Mouse (Mus musculus): ENCODE measurements at regions not wholly inside any gene's neighbourhood (a gene's known extent, or its start where the extent isn't known, plus 50 kb on each side); places are given as distances from the start of the nearest gene placed in this dataset.

DNA sequence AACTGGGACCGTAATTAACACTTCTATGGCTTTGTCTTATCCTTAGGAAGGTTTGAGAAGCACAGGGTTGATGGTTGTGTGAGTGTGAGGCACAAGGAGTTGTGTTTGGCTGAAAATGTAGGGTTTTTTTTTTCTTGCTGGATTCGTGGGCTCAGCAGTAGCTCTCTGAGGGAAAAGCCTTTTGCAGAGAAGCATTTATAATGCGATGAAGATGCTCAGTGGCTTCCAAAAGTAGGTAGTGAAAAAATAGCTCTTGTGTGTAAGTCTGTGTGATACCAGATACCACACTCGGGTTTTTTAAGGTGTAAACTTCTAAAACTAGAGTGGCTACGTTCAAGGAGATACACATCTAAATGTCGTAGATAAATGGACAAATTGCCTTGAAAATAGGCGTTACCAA lies 149.1 kb upstream of the 4933402D24Rik start:
- no peak for DNase-seq

DNA sequence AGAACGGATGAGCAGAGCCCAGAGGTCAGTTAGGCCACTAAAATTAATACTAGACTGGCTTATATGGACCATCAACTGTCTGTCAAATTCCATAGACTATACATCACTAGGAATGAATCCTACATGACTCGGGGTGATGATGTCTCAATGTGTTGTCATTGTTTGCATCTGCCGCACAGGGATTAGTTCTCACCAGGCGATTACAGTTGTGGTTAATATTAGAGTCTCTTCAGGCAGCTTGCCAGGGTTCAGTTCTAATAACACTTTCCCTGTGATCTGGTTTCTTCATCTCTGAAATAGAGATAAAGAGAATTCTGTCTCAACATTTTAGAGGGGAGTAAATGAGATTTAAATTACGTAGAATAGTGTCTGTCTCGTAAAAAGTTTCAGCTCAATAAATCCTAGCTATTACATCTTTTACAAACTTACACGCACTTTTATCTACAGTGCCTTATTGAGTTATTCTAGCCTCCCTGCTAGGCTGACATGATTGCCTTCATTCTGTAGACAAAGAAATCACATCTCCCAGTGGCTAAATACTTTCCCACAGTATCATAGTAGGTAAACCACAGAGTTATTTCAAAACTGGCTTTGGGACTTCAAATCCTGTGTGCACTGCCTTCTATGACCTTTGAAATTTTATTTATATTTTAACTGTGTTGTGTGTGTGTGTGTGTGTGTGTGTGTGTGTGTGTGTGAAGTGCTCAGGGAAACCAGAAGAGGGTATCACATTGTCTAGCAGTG lies 148.0 kb upstream of the 4933402D24Rik start:
- DNase-seq = no peak

- DNase-seq = no peak
These were observed 141.7 kb upstream of the 4933402D24Rik start for GRCm38 (mm10) chr1:63910765-63911164.

DNA sequence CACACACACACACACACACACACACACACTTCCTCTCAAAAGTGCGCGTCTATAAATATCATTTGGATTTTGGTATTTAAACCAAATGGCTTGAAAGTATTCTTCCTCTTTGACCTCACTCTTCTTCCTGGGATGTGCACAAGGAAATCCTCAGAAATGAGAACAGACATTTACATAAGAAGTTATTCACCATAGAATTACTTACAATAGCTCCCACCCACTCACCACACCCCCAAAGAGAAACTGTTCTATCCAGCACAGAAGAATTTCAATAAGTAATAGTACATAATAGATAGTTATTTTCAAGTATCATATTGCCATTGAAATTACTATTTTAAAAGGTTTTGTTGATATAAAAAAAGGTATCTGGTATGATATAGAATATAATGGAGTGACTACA lies 140.1 kb upstream of the 4933402D24Rik start:
- DNase-seq = no peak

- DNase-seq = no peak
These were observed 134.6 kb upstream of the 4933402D24Rik start for GRCm38 (mm10) chr1:63903620-63904019.

DNA sequence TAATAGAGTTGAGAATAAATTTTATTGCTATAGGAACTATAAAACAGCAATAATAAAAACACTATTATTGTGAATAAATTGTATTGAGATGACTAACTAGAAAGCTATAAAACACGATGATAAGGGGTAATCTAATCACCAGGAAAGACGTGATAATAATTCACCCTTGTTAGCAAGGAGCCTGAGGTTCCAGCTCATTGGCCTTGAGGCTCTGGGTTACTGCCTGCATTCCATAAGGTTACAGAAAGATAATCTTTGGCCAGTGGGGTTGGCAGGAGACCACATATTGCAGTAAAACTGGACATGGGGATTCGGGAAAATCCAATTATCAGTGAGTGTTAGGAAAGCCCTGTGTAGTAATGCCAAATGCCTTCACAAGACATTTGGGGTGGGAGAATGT lies 134.1 kb upstream of the 4933402D24Rik start:
- no peak for DNase-seq

- no peak for DNase-seq
These were observed 133.3 kb upstream of the 4933402D24Rik start for GRCm38 (mm10) chr1:63902391-63902790.

GRCm38 (mm10) chr1:63899631-63900577 lies 130.8 kb upstream of the 4933402D24Rik start:
- peak; percentile 47 for DNase-seq

GRCm38 (mm10) chr1:63898766-63899165 lies 129.7 kb upstream of the 4933402D24Rik start:
- DNase-seq = no peak

GRCm38 (mm10) chr1:63897556-63897955 lies 128.5 kb upstream of the 4933402D24Rik start:
- DNase-seq = no peak

GRCm38 (mm10) chr1:63879570-63879969 lies 110.5 kb upstream of the 4933402D24Rik start:
- no peak for DNase-seq

- no peak for DNase-seq
These were observed 107.7 kb upstream of the 4933402D24Rik start for GRCm38 (mm10) chr1:63876589-63877251.

- no peak for DNase-seq
These were observed 106.4 kb upstream of the 4933402D24Rik start for GRCm38 (mm10) chr1:63875297-63875962.

DNA sequence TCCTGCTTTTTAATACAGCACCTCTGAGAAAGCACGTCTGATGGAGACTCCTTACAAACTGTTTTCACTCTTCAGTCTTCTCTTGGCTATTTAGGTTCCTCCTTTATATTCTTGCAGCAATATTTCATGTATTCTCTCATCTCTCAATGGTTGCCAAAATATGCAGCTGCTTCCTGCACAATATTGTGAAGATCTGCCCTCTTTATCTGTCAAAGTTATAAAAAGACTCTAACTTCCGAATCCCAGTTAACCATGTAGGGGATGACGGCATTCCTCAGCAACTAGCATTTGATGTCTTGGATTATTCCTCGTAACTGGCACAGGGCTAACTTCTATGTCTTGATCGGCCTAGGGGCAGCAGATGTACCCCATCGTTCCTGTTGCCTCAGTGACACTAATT lies 102.8 kb upstream of the 4933402D24Rik start:
- DNase-seq = no peak

- peak; percentile 12 for DNase-seq
These were observed 100.3 kb upstream of the 4933402D24Rik start for GRCm38 (mm10) chr1:63869342-63869741.

- DNase-seq = no peak
These were observed 89.0 kb upstream of the 4933402D24Rik start for GRCm38 (mm10) chr1:63857933-63858649.

DNA sequence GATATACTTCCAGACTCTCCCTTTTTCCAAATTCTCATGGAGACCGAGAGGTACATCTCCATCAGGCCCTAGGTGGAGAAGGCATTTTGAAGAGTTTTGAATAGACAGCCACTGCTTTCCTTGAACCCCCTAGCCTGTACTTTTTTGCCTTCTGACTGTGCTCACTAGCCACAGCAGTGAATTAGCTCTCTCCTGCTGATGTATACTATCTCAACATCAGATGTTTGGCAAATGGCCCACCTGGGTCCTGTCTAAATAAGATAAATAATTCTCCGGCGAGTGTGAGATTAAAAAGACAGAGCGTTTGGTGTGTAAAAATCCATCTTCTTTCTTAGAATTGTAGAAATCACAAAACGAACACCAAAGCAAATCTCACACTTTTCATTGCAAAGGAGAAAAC lies 88.4 kb upstream of the 4933402D24Rik start:
- DNase-seq = no peak

- no peak for DNase-seq
These were observed 87.3 kb upstream of the 4933402D24Rik start for GRCm38 (mm10) chr1:63856366-63856765.

GRCm38 (mm10) chr1:63854794-63855193 lies 85.7 kb upstream of the 4933402D24Rik start:
- no peak for DNase-seq

GRCm38 (mm10) chr1:63851476-63852094 lies 82.5 kb upstream of the 4933402D24Rik start:
- DNase-seq = no peak

- DNase-seq = no peak
These were observed 81.2 kb upstream of the 4933402D24Rik start for GRCm38 (mm10) chr1:63850262-63850661.
